Mouse (Mus musculus): ENCODE measurements at regions not wholly inside any gene's neighbourhood (a gene's known extent, or its start where the extent isn't known, plus 50 kb on each side); places are given as distances from the start of the nearest gene placed in this dataset.
A peak's percentile ranks its signal among the peaks of the same experiment; 100 is the strongest.

DNA sequence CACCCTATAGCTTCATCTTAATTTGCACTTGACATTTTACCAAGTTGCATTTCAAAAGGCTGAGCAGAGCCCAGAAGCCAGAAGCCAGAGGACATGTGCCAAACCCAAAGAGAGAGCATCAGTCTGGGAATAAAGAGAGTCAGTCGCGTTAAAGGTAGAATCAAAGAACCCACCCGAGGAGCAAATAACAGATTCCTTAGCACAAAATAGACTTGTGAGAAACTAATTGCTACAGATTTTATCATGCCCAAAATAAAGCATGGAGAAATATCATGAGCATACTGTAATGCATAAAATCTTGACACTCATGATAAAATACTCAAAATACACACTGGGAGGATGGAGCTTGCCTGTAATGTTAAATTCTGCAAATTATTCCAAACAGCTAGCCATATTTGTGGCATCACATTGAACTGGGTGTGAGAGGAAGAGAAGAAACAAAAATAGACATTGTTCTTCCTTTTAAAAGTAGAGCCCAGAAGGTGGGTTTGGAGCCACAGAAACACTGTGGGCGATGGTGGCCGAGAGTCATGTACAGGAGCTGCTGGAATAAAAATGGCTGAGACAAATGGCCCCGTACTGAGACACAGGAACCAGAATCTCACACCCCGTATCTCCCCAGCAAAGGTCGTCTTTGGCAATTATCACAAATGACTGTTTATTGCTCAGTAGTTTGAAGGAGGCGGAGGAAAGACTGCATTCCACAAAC is 317.2 kb downstream of the Klf6 start:
- no peak for ATAC-seq (ENCODE audit: insufficient read depth)
- TF ChIP-seq CTCF (IDR thresholded peaks at IDR 0.05; ENCODE audit: low read depth), result no peak
- 63% methylated on average over 9 of the region's 9 CpGs for WGBS

DNA sequence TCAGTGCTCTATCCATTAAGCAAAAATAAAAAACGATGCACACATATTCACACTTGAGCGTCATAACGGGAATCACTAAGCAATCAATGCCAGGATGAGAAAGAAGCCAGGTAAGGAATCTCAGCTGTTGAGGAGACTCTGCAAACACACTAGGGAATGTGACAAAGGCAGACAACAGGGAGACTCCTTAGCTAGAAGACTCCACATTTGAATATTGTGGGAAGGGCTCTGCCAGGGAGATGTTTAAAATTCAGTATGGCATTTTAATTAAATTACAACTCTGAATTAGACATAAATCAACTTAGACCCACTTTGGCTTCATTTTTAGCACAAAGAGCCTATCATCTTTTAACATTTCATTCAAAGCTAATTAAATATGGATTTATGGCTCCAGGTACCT is 327.9 kb downstream of the Klf6 start:
- Histone ChIP-seq H3K9ac (no peak overlapping the region), H3K4me1 (ENCODE audit: insufficient read depth) (0 out of 2 replicates have a peak, but pooled peaks cover 4% of the 10 kb centered on the region), H3K27me3 (ENCODE audit: insufficient read depth, low read length) (no peaks in the 10 kb centered on the region), H3K27ac (ENCODE audit: low read depth) (peak overlapping the region; percentile 16; the same call in 1 of the 2 replicates), H3K9me3 (ENCODE audit: low read depth, low read length) (no peaks in the 10 kb centered on the region), H3K4me3 (ENCODE audit: low read depth, low read length) (no peak overlapping the region), H3K36me3 (ENCODE audit: insufficient read depth) (no peaks in the 10 kb centered on the region), H3K4me2 (no peak overlapping the region)
- peak; percentile 23; the same call in 1 of the 2 replicates for ATAC-seq (ENCODE audit: insufficient read depth)
- DNase-seq, result no peak
- TF ChIP-seq CTCF (IDR thresholded peaks at IDR 0.05; ENCODE audit: low read depth), result no peak
- WGBS, result 68% methylated on average over 3 of the region's 3 CpGs

More for the DNA sequence above, 317.2 kb downstream of the Klf6 start:
- no peaks in the 10 kb centered on the region for H3K4me1 ChIP-seq (ENCODE audit: insufficient read depth)
- no peak for DNase-seq
- no peaks in the 10 kb centered on the region for H3K9me3 ChIP-seq (ENCODE audit: low read depth, low read length)
- H3K27me3 ChIP-seq (ENCODE audit: insufficient read depth, low read length), result no peaks in the 10 kb centered on the region
- no peak overlapping the region for H3K4me2 ChIP-seq
- no peak overlapping the region for H3K4me3 ChIP-seq (ENCODE audit: low read depth, low read length)
- no peaks in the 10 kb centered on the region for H3K36me3 ChIP-seq (ENCODE audit: insufficient read depth)
- H3K9ac ChIP-seq, result no peak overlapping the region
- no peak overlapping the region for H3K27ac ChIP-seq (ENCODE audit: low read depth)

DNA sequence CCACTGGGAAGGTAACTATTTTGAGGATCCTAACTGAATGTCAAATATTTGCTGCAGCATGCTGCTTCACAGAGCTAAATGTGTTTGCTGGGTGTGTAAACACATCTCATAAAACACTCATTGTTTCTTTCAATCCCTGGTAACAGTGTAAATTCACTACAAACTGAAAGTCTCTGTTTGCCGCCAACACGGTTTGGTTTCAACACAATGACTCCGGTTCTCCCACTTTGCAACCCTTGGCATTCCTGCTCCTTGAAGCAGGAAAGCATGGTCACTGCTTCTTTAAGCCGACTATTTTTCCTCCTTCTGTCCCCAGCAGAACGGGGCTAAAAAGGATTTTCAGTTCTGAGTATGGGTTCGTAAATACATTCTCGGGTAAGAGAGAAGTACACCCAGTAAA is 328.3 kb downstream of the Klf6 start:
- no peak overlapping the region for H3K4me2 ChIP-seq
- no peaks in the 10 kb centered on the region for H3K9me3 ChIP-seq (ENCODE audit: low read depth, low read length)
- peak; percentile 64 for DNase-seq
- peak overlapping the region; percentile 16; the same call in 1 of the 2 replicates for H3K27ac ChIP-seq (ENCODE audit: low read depth)
- no peak overlapping the region for H3K9ac ChIP-seq
- H3K4me3 ChIP-seq (ENCODE audit: low read depth, low read length), result no peak overlapping the region
- H3K4me1 ChIP-seq (ENCODE audit: insufficient read depth), result 0 out of 2 replicates have a peak, but pooled peaks cover 4% of the 10 kb centered on the region
- WGBS, result 38% methylated on average over 7 of the region's 7 CpGs
- no peak for TF ChIP-seq CTCF (IDR thresholded peaks at IDR 0.05; ENCODE audit: low read depth)
- no peaks in the 10 kb centered on the region for H3K27me3 ChIP-seq (ENCODE audit: insufficient read depth, low read length)
- no peaks in the 10 kb centered on the region for H3K36me3 ChIP-seq (ENCODE audit: insufficient read depth)
- peak; percentile 71 for ATAC-seq (ENCODE audit: insufficient read depth)

DNA sequence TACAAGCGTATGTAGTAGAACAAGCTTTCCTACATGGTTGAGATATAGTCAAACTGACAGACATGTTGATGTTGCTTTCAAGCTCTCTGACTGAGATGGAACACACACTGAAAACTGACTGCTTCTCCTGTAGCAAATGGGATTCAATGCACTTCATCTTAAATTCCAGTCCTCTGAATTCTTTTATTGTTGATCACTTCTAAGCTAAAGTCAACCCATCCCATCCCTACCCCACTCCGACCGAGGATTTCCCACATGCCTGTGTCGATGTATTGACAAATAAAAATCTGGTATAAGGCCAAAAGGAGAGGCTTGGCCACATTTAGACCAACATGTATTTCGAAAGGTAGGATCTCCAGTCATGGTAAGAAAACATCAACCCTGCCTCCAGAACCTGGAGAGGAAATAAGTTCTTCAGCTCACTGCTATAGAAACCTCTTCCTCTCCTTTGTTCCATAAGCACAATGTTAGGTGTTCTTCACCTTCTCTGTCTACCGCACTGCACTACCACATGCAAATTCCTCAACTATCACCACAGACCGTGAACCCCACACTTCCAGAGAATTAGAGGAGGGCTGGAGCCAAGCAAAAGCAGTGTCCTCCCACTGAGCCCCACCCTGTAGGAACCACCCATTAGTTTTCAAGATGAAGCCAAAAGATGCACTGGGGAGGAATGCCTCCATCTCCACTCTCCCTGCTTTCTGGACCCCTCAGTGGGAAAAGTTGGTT is 330.1 kb downstream of the Klf6 start:
- no peak overlapping the region for H3K27ac ChIP-seq (ENCODE audit: low read depth)

DNA sequence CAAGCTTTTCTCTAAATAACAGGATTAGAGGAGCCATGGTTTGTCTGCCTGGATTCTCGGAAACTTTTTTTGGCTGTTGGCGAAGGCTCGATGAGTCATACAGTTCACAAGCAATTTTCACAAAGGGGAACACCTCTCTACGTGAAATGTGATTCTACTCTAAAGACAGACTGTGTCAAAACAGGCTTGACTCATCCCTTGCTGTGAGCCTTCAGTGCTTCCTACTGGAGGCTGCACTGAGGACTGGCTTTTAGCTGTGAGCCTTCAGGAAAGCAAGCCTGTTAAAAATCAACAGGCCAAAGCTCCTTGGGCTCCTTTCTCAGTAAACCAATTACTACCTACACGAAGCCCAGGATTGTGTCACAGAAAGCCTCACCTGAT is 330.6 kb downstream of the Klf6 start:
- Histone ChIP-seq H3K27me3 (ENCODE audit: insufficient read depth, low read length) (no peaks in the 10 kb centered on the region), H3K4me1 (ENCODE audit: insufficient read depth) (0 out of 2 replicates have a peak, but pooled peaks cover 4% of the 10 kb centered on the region), H3K27ac (ENCODE audit: low read depth) (no peak overlapping the region), H3K4me3 (ENCODE audit: low read depth, low read length) (no peak overlapping the region), H3K4me2 (no peak overlapping the region), H3K9me3 (ENCODE audit: low read depth, low read length) (no peaks in the 10 kb centered on the region), H3K9ac (no peak overlapping the region), H3K36me3 (ENCODE audit: insufficient read depth) (no peaks in the 10 kb centered on the region)
- TF ChIP-seq CTCF (IDR thresholded peaks at IDR 0.05; ENCODE audit: low read depth), result no peak
- ATAC-seq (ENCODE audit: insufficient read depth), result no peak
- DNase-seq, result no peak
- 56% methylated on average over 5 of the region's 5 CpGs for WGBS

More for the DNA sequence above, 330.1 kb downstream of the Klf6 start:
- Histone ChIP-seq H3K27me3 (ENCODE audit: insufficient read depth, low read length) (no peaks in the 10 kb centered on the region), H3K9me3 (ENCODE audit: low read depth, low read length) (no peaks in the 10 kb centered on the region), H3K4me1 (ENCODE audit: insufficient read depth) (0 out of 2 replicates have a peak, but pooled peaks cover 4% of the 10 kb centered on the region), H3K9ac (no peak overlapping the region), H3K4me3 (ENCODE audit: low read depth, low read length) (no peak overlapping the region), H3K36me3 (ENCODE audit: insufficient read depth) (no peaks in the 10 kb centered on the region), H3K4me2 (no peak overlapping the region)
- no peak for ATAC-seq (ENCODE audit: insufficient read depth)
- 79% methylated on average over 7 of the region's 7 CpGs for WGBS
- no peak for TF ChIP-seq CTCF (IDR thresholded peaks at IDR 0.05; ENCODE audit: low read depth)
- no peak for DNase-seq

DNA sequence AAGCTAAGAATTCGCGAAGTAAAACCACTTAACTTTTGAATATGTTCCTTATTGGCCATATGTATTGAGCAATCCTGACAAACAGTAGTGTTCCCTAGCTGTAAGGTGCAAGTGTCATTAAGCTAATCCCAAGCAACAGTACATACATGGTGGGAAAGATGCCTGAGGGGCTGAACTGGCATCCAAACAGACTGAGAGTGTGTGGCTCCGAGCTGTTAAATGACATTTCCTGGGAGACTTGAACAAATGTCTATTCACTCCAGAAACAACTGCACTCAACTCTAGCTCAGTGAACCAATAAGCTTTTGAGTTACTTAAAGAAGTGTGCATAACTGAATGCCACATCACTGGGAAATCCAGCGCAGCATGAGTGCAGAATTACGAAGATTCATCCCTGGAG is 335.4 kb downstream of the Klf6 start:
- DNase-seq, result no peak
- no peaks in the 10 kb centered on the region for H3K36me3 ChIP-seq (ENCODE audit: insufficient read depth)
- no peak overlapping the region for H3K4me3 ChIP-seq (ENCODE audit: low read depth, low read length)
- H3K27ac ChIP-seq (ENCODE audit: low read depth), result no peak overlapping the region
- H3K4me1 ChIP-seq (ENCODE audit: insufficient read depth), result no peaks in the 10 kb centered on the region
- TF ChIP-seq CTCF (IDR thresholded peaks at IDR 0.05; ENCODE audit: low read depth), result no peak
- no peaks in the 10 kb centered on the region for H3K9me3 ChIP-seq (ENCODE audit: low read depth, low read length)
- H3K9ac ChIP-seq, result no peak overlapping the region
- ATAC-seq (ENCODE audit: insufficient read depth), result no peak
- no peaks in the 10 kb centered on the region for H3K27me3 ChIP-seq (ENCODE audit: insufficient read depth, low read length)
- no peak overlapping the region for H3K4me2 ChIP-seq
- WGBS, result 69% methylated on average over 5 of the region's 5 CpGs

DNA sequence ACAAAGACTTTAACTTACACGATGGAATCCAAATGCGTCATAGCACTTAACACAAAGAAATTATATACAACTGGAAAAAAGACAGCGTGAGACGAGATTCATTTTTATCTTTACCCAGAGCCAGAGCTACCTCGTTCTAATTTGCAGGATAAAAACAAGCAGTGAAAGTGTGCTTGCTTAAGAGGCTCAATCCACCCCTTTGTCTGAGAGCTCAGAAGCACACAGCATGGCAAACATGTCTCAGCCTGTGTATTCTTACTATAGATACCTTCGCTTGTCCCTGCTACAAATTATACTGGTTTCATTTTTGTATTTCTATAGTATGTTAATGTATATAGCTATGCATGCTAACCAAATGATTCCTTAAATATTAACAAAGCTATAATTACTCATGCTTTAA is 337.8 kb downstream of the Klf6 start:
- no peaks in the 10 kb centered on the region for H3K27me3 ChIP-seq (ENCODE audit: insufficient read depth, low read length)
- TF ChIP-seq CTCF (IDR thresholded peaks at IDR 0.05; ENCODE audit: low read depth), result no peak
- no peak overlapping the region for H3K9ac ChIP-seq
- ATAC-seq (ENCODE audit: insufficient read depth) (no peak), DNase-seq (no peak)
- no peaks in the 10 kb centered on the region for H3K9me3 ChIP-seq (ENCODE audit: low read depth, low read length)
- no peak overlapping the region for H3K27ac ChIP-seq (ENCODE audit: low read depth)
- H3K4me1 ChIP-seq (ENCODE audit: insufficient read depth), result no peaks in the 10 kb centered on the region
- H3K4me2 ChIP-seq, result no peak overlapping the region
- no peaks in the 10 kb centered on the region for H3K36me3 ChIP-seq (ENCODE audit: insufficient read depth)
- 72% methylated on average over 6 of the region's 6 CpGs for WGBS
- H3K4me3 ChIP-seq (ENCODE audit: low read depth, low read length), result no peak overlapping the region
